Mouse (Mus musculus) midbrain, postnatal 0 days (tissue): Measurements from ENCODE around the gene Anln. TPM values are rescaled to one million over a fixed set of nuclear protein-coding genes. Genes with fewer than 3 reads are reported as not detected.
"Not testable (repeated sequence)": the region's sequence is repeated elsewhere in the genome, so short reads cannot be mapped to it uniquely, and the experiment has no call there.

ENCODE experiments used
- ATAC-seq: fragments of 200-750 bp; cut with Nextera tagmentation; 2 replicates; pipeline ENCODE4 v1.8.0; 2017; ENCODE audit warnings: moderate number of reproducible peaks, mild to moderate bottlenecking, moderate TSS enrichment, moderate library complexity; ENCODE audit not compliant: low FRiP score
- DNase-seq: peaks from one replicate; pipeline ENCODE4 v3.0.0-alpha.2; 2015; ENCODE audit warnings: low spot score
- H3K27ac ChIP-seq: fragments of 300-500 bp; sonication (generic); 2 replicates; pipeline ENCODE4 v1.5.1; 2014; ENCODE audit warnings: low read depth, mild to moderate bottlenecking, low read length, mixed read lengths
- H3K27me3 ChIP-seq: fragments of 300-500 bp; sonication (generic); 2 replicates; pipeline ENCODE4 v1.6.1; 2014; ENCODE audit warnings: low read length, control low read depth, mixed read lengths; ENCODE audit not compliant: insufficient read depth
- H3K36me3 ChIP-seq: fragments of 300-500 bp; sonication (generic); 2 replicates; pipeline ENCODE4 v1.6.1; 2014; ENCODE audit warnings: low read length, control low read depth, mixed read lengths; ENCODE audit not compliant: insufficient read depth
- H3K4me1 ChIP-seq: fragments of 300-500 bp; sonication (generic); 2 replicates; pipeline ENCODE4 v1.6.1; 2014; ENCODE audit warnings: mild to moderate bottlenecking, control low read depth, antibody characterized with exemption, low read length, mixed read lengths; ENCODE audit not compliant: insufficient read depth
- H3K4me2 ChIP-seq: fragments of 300-500 bp; sonication (generic); 2 replicates; pipeline ENCODE4 v1.6.1; 2014; ENCODE audit warnings: low read depth, mild to moderate bottlenecking, low read length, mixed read lengths; ENCODE audit not compliant: poor library complexity, severe bottlenecking
- H3K4me3 ChIP-seq: fragments of 300-500 bp; sonication (generic); 2 replicates; pipeline ENCODE4 v1.5.1; 2014; ENCODE audit warnings: low read depth, mild to moderate bottlenecking, low read length, moderate library complexity
- H3K9ac ChIP-seq: fragments of 300-500 bp; sonication (generic); replicated peaks from 2 replicates; pipeline ENCODE4 v1.6.1; 2014; ENCODE audit warnings: mild to moderate bottlenecking, low read length, moderate library complexity, mixed read lengths; ENCODE audit not compliant: poor library complexity, severe bottlenecking
- H3K9me3 ChIP-seq: fragments of 300-500 bp; sonication (generic); 2 replicates; pipeline ENCODE4 v1.6.1; 2016; ENCODE audit warnings: low read length, control low read depth
- CTCF ChIP-seq: IDR thresholded peaks from 2 replicates; pipeline ENCODE4 v1.5.1; 2016; ENCODE audit warnings: antibody characterized with exemption, mild to moderate bottlenecking
- WGBS: fragments of 180-500 bp; shearing (Covaris S2); extraction: QIAGEN DNeasy Blood & Tissue Kit; methylation state at CpG from one replicate; pipeline ENCODE4 v1.1.7; 2014; 5-methylcytosine and 5-hydroxymethylcytosine counted together
- polyA plus RNA-seq: library from polyadenylated mRNA; unstranded; fragments of >200 nt; fragmentation: Nextera tagmentation; extraction: Ambion mirVana; gene quantifications from 2 replicates; pipeline ENCODE4 v1.2.1, GENCODE M21; 2015
- total RNA-seq: library from RNA; depleted of rRNA; stranded (reverse); fragments of >200 nt; gene quantifications from 2 replicates; pipeline ENCODE4 v1.2.3, GENCODE M21; 2014

Anln gene
- total and polyA plus RNA-seq, 2 experiments from 2014 or later: 1.7 to 3.6 TPM

- Histone ChIP-seq H3K4me1 (no peaks in the 10 kb centered on the region), H3K27me3 (no peaks in the 10 kb centered on the region), H3K9ac (no peak overlapping the region), H3K9me3 (no peaks in the 10 kb centered on the region), H3K4me2 (no peak overlapping the region), H3K27ac (no peak overlapping the region), H3K4me3 (no peak overlapping the region), H3K36me3 (no peaks in the 10 kb centered on the region; the same call in none of the 2 replicates)
- DNase-seq (no peak), ATAC-seq (no peak)
- WGBS: 72% methylated on average over 3 of the region's 3 CpGs
- no peak for TF ChIP-seq CTCF
These were observed 30.9 kb upstream of the Anln start for GRCm38 (mm10) chr9:22419877-22420276.

GRCm38 (mm10) chr9:22417547-22417946 is 28.6 kb upstream of the Anln start:
- 56% methylated on average over 6 of the region's 6 CpGs for WGBS
- Histone ChIP-seq H3K4me1 (0 out of 2 replicates have a peak, but pooled peaks cover 3% of the 10 kb centered on the region), H3K4me3 (no peak overlapping the region), H3K4me2 (no peak overlapping the region), H3K27ac (no peak overlapping the region), H3K36me3 (no peaks in the 10 kb centered on the region), H3K27me3 (no peaks in the 10 kb centered on the region), H3K9me3 (no peaks in the 10 kb centered on the region), H3K9ac (no peak overlapping the region)
- TF ChIP-seq CTCF: no peak
- no peak for DNase-seq
- ATAC-seq: no peak

DNA sequence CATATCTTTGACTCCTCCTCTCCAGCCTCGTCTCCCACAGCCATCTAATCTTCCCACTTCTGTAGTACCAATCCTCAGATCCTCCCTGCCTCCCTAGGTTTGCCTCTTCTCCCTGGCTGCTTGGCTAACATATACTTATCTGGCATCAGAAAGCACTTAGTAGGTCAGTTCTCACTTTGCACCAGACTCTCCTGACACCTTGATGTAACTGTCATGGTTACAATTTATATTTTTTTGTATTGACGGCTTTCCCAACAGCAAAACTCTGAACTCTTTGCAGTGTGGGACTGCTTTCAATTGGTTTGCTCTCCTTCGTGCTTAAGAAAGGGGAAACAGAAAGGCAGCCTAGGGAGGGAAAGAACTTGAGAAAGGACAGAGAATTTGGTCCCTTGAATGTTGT is 27.2 kb upstream of the Anln start:
- Histone ChIP-seq H3K4me1 (0 out of 2 replicates have a peak, but pooled peaks cover 3% of the 10 kb centered on the region), H3K27me3 (no peaks in the 10 kb centered on the region), H3K4me3 (no peak overlapping the region), H3K27ac (no peak overlapping the region), H3K9ac (no peak overlapping the region), H3K9me3 (no peaks in the 10 kb centered on the region), H3K36me3 (no peaks in the 10 kb centered on the region), H3K4me2 (no peak overlapping the region)
- no peak for ATAC-seq
- WGBS: 81% methylated on average over 3 of the region's 3 CpGs
- DNase-seq: no peak
- no peak for TF ChIP-seq CTCF

GRCm38 (mm10) chr9:22411002-22411857 is 22.2 kb upstream of the Anln start, which contains the start of gene 9530077C05Rik:
TSS of gene 9530077C05Rik (plus strand) at chr9:22411513.
- Histone ChIP-seq H3K36me3 (no peaks in the 10 kb centered on the region), H3K27ac (peak within 1 kb of the TSS; percentile 60), H3K27me3 (no peaks in the 10 kb centered on the region), H3K9ac (peak within 1 kb of the TSS; percentile 73), H3K4me3 (peak within 1 kb of the TSS; percentile 52), H3K4me2 (peak within 1 kb of the TSS; percentile 63), H3K4me1 (0 out of 2 replicates have a peak, but pooled peaks cover 3% of the 10 kb centered on the region), H3K9me3 (no peaks in the 10 kb centered on the region)
- TF ChIP-seq CTCF: peak; percentile 97
- ATAC-seq: peak; percentile 98
- WGBS: under 1% methylated on average over 43 of the region's 43 CpGs
- DNase-seq: peak; percentile 98

DNA sequence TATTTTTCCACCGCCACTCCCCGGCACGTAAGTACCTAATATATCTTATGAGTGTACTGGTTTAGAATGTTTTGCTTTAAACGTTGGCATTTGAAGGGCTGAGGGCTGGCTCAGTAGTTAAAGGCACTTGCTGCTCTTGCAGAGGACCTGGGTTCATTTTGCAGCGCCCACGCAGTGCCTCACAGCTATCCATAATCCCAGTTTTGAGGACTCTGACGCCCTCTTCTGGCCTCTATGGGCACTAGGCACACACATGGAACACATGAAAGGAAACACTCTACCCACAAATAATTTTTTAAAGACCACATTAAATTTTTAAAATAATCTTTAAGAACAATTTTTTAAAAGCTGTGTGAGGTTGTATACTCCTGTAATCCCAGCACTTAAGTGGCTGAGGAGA is 20.5 kb upstream of the Anln start:
- no peak overlapping the region for H3K4me2 ChIP-seq
- no peak for ATAC-seq

DNA sequence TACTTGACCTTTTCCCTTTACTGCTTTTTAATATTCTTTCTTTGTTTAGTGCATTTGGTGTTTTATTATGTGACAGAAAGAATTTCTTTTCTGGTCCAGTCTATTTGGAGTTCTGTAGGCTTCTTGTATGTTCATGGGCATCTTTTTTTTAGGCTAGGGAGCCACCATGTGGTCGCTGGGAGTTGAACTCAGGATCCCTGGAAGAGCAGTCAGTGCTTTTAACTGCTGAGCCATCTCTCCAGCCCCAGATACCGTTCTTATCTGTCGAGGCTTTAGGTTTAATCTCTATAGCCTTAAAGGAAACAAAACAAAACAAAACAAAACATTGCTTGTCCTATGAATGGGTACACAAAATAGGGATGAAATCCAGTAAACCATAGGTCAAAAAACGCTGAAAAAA is 19.4 kb upstream of the Anln start:
- DNase-seq: peak; percentile 45
- not testable (repeated sequence) for H3K4me1 ChIP-seq, H3K4me3 ChIP-seq, H3K36me3 ChIP-seq, H3K27ac ChIP-seq, H3K9ac ChIP-seq, ATAC-seq, H3K4me2 ChIP-seq, H3K9me3 ChIP-seq, H3K27me3 ChIP-seq
- WGBS: 26% methylated on average over 4 of the region's 4 CpGs
- TF ChIP-seq CTCF: peak; percentile 55

More for the DNA sequence above, 20.5 kb upstream of the Anln start:
- Histone ChIP-seq H3K27ac (no peak overlapping the region), H3K4me1 (0 out of 2 replicates have a peak, but pooled peaks cover 3% of the 10 kb centered on the region), H3K27me3 (no peaks in the 10 kb centered on the region), H3K9ac (no peak overlapping the region), H3K4me3 (no peak overlapping the region), H3K9me3 (no peaks in the 10 kb centered on the region), H3K36me3 (no peaks in the 10 kb centered on the region)
- WGBS: 79% methylated on average over 7 of the region's 7 CpGs
- DNase-seq: no peak
- peak; percentile 27; the same call in 1 of the 2 replicates for TF ChIP-seq CTCF

- H3K4me2 ChIP-seq, DNase-seq, H3K27ac ChIP-seq, ATAC-seq, H3K9me3 ChIP-seq, H3K9ac ChIP-seq, H3K27me3 ChIP-seq, H3K4me3 ChIP-seq, H3K36me3 ChIP-seq, H3K4me1 ChIP-seq: not testable (repeated sequence)
- 72% methylated on average over 3 of the region's 4 CpGs for WGBS
These were observed 18.6 kb upstream of the Anln start for GRCm38 (mm10) chr9:22407633-22408032.
